Mouse (Mus musculus): Measurements from ENCODE around the gene Morn5. TPM values are rescaled to one million over a fixed set of nuclear protein-coding genes. Genes with fewer than 3 reads are reported as not detected.
A peak's percentile ranks its signal among the peaks of the same experiment; 100 is the strongest.

The Morn5 gene
- polyA plus RNA-seq, 1 experiment from 2014 or later: not detected

- Histone ChIP-seq H3K36me3 (ENCODE audit: control insufficient read depth, insufficient read depth, low read length) (no peaks in the 10 kb centered on the region), H3K27ac (replicated peaks) (no peak overlapping the region), H3K4me3 (ENCODE audit: low read depth, low read length) (peak overlapping the region; percentile 35), H3K9me3 (ENCODE audit: control insufficient read depth, low read length) (no peaks in the 10 kb centered on the region), H3K27me3 (ENCODE audit: control insufficient read depth, insufficient read depth, low read length) (peaks cover 25% of the 10 kb centered on the region; the same call in 1 of the 2 replicates), H3K9ac (ENCODE audit: low read length) (peak overlapping the region; percentile 23; the same call in 1 of the 2 replicates), H3K4me2 (replicated peaks; ENCODE audit: low read depth) (peak overlapping the region; percentile 68), H3K4me1 (replicated peaks; ENCODE audit: control insufficient read depth, insufficient read depth) (0 out of 2 replicates have a peak, but pooled peaks cover 3% of the 10 kb centered on the region)
- ATAC-seq (ENCODE audit: low FRiP score, low TSS enrichment): peak; percentile 62
- TF ChIP-seq EP300 (optimal IDR thresholded peaks at IDR 0.05) (no peak), CTCF (IDR thresholded peaks at IDR 0.05; ENCODE audit: low read depth) (no peak)
- peak; percentile 72 for DNase-seq (ENCODE audit: low spot score)
- 8% methylated on average over 69 of the region's 70 CpGs for WGBS
Measured at GRCm38 (mm10) chr2:36090853-36091741, 41.8 kb downstream of the Morn5 start.

- ATAC-seq (ENCODE audit: low FRiP score, low TSS enrichment) (no peak), DNase-seq (ENCODE audit: low spot score) (no peak)
- Histone ChIP-seq H3K4me3 (ENCODE audit: low read depth, low read length) (no peak overlapping the region), H3K36me3 (ENCODE audit: control insufficient read depth, insufficient read depth, low read length) (no peaks in the 10 kb centered on the region), H3K9me3 (ENCODE audit: control insufficient read depth, low read length) (no peaks in the 10 kb centered on the region), H3K27me3 (ENCODE audit: control insufficient read depth, insufficient read depth, low read length) (peaks cover 29% of the 10 kb centered on the region; the same call in 1 of the 2 replicates), H3K27ac (replicated peaks) (no peak overlapping the region), H3K4me2 (replicated peaks; ENCODE audit: low read depth) (no peak overlapping the region), H3K9ac (ENCODE audit: low read length) (no peak overlapping the region), H3K4me1 (replicated peaks; ENCODE audit: control insufficient read depth, insufficient read depth) (0 out of 2 replicates have a peak, but pooled peaks cover 3% of the 10 kb centered on the region)
- TF ChIP-seq EP300 (optimal IDR thresholded peaks at IDR 0.05) (no peak), CTCF (IDR thresholded peaks at IDR 0.05; ENCODE audit: low read depth) (no peak)
- 15% methylated on average over 4 of the region's 4 CpGs for WGBS
Measured at GRCm38 (mm10) chr2:36092748-36093147, 43.5 kb downstream of the Morn5 start.

- H3K4me1 ChIP-seq (replicated peaks; ENCODE audit: control insufficient read depth, insufficient read depth): 0 out of 2 replicates have a peak, but pooled peaks cover 3% of the 10 kb centered on the region
- 31% methylated on average over 7 of the region's 7 CpGs for WGBS
Measured at GRCm38 (mm10) chr2:36093301-36093700, 44.0 kb downstream of the Morn5 start.

GRCm38 (mm10) chr2:36093914-36094475, 44.7 kb downstream of the Morn5 start:
- no peaks in the 10 kb centered on the region for H3K9me3 ChIP-seq (ENCODE audit: control insufficient read depth, low read length)
- no peak overlapping the region for H3K4me2 ChIP-seq (replicated peaks; ENCODE audit: low read depth)
- no peak overlapping the region for H3K27ac ChIP-seq (replicated peaks)
- 0 out of 2 replicates have a peak, but pooled peaks cover 3% of the 10 kb centered on the region for H3K4me1 ChIP-seq (replicated peaks; ENCODE audit: control insufficient read depth, insufficient read depth)
- no peak overlapping the region for H3K9ac ChIP-seq (ENCODE audit: low read length)
- WGBS: 10% methylated on average over 31 of the region's 31 CpGs
- TF ChIP-seq CTCF (IDR thresholded peaks at IDR 0.05; ENCODE audit: low read depth) (no peak), EP300 (optimal IDR thresholded peaks at IDR 0.05) (no peak)
- ATAC-seq (ENCODE audit: low FRiP score, low TSS enrichment) (no peak), DNase-seq (ENCODE audit: low spot score) (peak; percentile 21)
- no peak overlapping the region for H3K4me3 ChIP-seq (ENCODE audit: low read depth, low read length)
- H3K36me3 ChIP-seq (ENCODE audit: control insufficient read depth, insufficient read depth, low read length): no peaks in the 10 kb centered on the region
- peaks cover 32% of the 10 kb centered on the region; the same call in 1 of the 2 replicates for H3K27me3 ChIP-seq (ENCODE audit: control insufficient read depth, insufficient read depth, low read length)

More at GRCm38 (mm10) chr2:36093301-36093700, 44.0 kb downstream of the Morn5 start:
- Histone ChIP-seq H3K4me3 (ENCODE audit: low read depth, low read length) (no peak overlapping the region), H3K27me3 (ENCODE audit: control insufficient read depth, insufficient read depth, low read length) (peaks cover 29% of the 10 kb centered on the region; the same call in 1 of the 2 replicates), H3K9ac (ENCODE audit: low read length) (no peak overlapping the region), H3K9me3 (ENCODE audit: control insufficient read depth, low read length) (no peaks in the 10 kb centered on the region), H3K27ac (replicated peaks) (no peak overlapping the region), H3K36me3 (ENCODE audit: control insufficient read depth, insufficient read depth, low read length) (no peaks in the 10 kb centered on the region), H3K4me2 (replicated peaks; ENCODE audit: low read depth) (no peak overlapping the region)
- TF ChIP-seq CTCF (IDR thresholded peaks at IDR 0.05; ENCODE audit: low read depth) (no peak), EP300 (optimal IDR thresholded peaks at IDR 0.05) (no peak)
- no peak for ATAC-seq (ENCODE audit: low FRiP score, low TSS enrichment)
- DNase-seq (ENCODE audit: low spot score): no peak

- Histone ChIP-seq H3K27me3 (ENCODE audit: control insufficient read depth, insufficient read depth, low read length) (peaks cover 35% of the 10 kb centered on the region; the same call in 1 of the 2 replicates), H3K4me1 (replicated peaks; ENCODE audit: control insufficient read depth, insufficient read depth) (no peaks in the 10 kb centered on the region), H3K9me3 (ENCODE audit: control insufficient read depth, low read length) (no peaks in the 10 kb centered on the region), H3K27ac (replicated peaks) (no peak overlapping the region), H3K9ac (ENCODE audit: low read length) (no peak overlapping the region), H3K4me2 (replicated peaks; ENCODE audit: low read depth) (no peak overlapping the region), H3K36me3 (ENCODE audit: control insufficient read depth, insufficient read depth, low read length) (no peaks in the 10 kb centered on the region), H3K4me3 (ENCODE audit: low read depth, low read length) (no peak overlapping the region)
- WGBS: 11% methylated on average over 18 of the region's 18 CpGs
- no peak for TF ChIP-seq CTCF (IDR thresholded peaks at IDR 0.05; ENCODE audit: low read depth)
- no peak for TF ChIP-seq EP300 (optimal IDR thresholded peaks at IDR 0.05)
- DNase-seq (ENCODE audit: low spot score) (no peak), ATAC-seq (ENCODE audit: low FRiP score, low TSS enrichment) (no peak)
Measured at GRCm38 (mm10) chr2:36097129-36097815, 48.0 kb downstream of the Morn5 start.
